10 mouse cellular contexts compared by ENCODE assay signal in the genomic region with DNA sequence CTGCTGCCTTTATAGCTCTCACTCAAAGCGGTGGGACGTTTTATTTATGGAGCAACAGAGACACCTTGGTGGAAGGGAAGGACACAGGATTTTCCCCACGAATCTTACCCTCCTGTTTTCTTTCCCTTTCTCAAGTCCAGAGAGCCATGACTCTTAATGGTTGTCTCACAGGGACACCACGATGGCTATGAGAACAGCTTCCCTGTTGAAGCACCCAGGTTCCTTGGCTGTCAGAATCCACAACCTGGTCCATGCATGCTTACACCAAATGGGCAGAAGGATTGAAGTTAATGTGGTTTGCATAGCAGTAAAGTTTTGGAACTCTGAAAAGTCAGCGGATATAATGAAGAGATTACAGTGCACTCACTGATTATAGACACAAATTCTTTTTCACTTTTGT. TPM values are rescaled to one million over a fixed set of nuclear protein-coding genes. Genes with fewer than 3 reads are reported as not detected.
DNase-seq lines count a peak whose midpoint lies in the region; ATAC-seq and TF ChIP-seq lines count a peak whose summit lies in the region.
"Had no signal": no experiment of that assay in that cellular context is flagged by ENCODE, and none has a peak within 500 bp of the region (broad histone marks: within the 10 kb centered on the region; RNA-seq: fewer than 3 reads in every experiment).

No protein-coding gene starts in this region.

- H3K36me3 ChIP-seq in kidney, postnatal 0 days (ENCODE audit: insufficient read depth, low read length): no peaks in the 10 kb centered on the region
- no peaks in the 10 kb centered on the region for H3K36me3 ChIP-seq in forebrain, embryonic 11.5 days (ENCODE audit: control insufficient read depth, insufficient read depth, low read length)
- no peaks in the 10 kb centered on the region for H3K36me3 ChIP-seq in intestine, embryonic 15.5 days
- no peaks in the 10 kb centered on the region for H3K36me3 ChIP-seq in neural tube, embryonic 13.5 days
- H3K36me3 ChIP-seq: G1E had no signal

- H3K27ac ChIP-seq in kidney, postnatal 0 days: no peak overlapping the region
- H3K27ac ChIP-seq in forebrain, embryonic 11.5 days (ENCODE audit: low read depth, low read length): no peak overlapping the region
- H3K27ac ChIP-seq in intestine, embryonic 15.5 days: no peak overlapping the region
- no peak overlapping the region for H3K27ac ChIP-seq in neural tube, embryonic 13.5 days (replicated peaks)

- H3K4me1 ChIP-seq in kidney, postnatal 0 days (replicated peaks; ENCODE audit: insufficient read depth, low read length): peaks cover 6% of the 10 kb centered on the region; the same call in 1 of the 2 replicates
- H3K4me1 ChIP-seq in forebrain, embryonic 11.5 days (replicated peaks; ENCODE audit: control insufficient read depth, insufficient read depth, low read length): peaks cover 7% of the 10 kb centered on the region
- H3K4me1 ChIP-seq in intestine, embryonic 15.5 days (replicated peaks): peaks cover 9% of the 10 kb centered on the region
- H3K4me1 ChIP-seq in neural tube, embryonic 13.5 days (replicated peaks): peaks cover 14% of the 10 kb centered on the region

- H3K9ac ChIP-seq in kidney, postnatal 0 days (ENCODE audit: low read depth, low read length): no peak overlapping the region
- H3K9ac ChIP-seq in forebrain, embryonic 11.5 days (ENCODE audit: low read length): no peak overlapping the region
- H3K9ac ChIP-seq in intestine, embryonic 15.5 days: no peak overlapping the region
- H3K9ac ChIP-seq in neural tube, embryonic 13.5 days: no peak overlapping the region

- no peak for ATAC-seq in kidney, postnatal 0 days (replicated peaks; ENCODE audit: low FRiP score, low read depth)
- ATAC-seq in forebrain, embryonic 11.5 days (replicated peaks; ENCODE audit: low FRiP score): no peak
- no peak for ATAC-seq in intestine, embryonic 15.5 days
- no peak for ATAC-seq in neural tube, embryonic 13.5 days (ENCODE audit: low read depth)

- H3K4me3 ChIP-seq in kidney, postnatal 0 days (replicated peaks; ENCODE audit: low read depth, low read length): peak overlapping the region; percentile 39; the same call in 1 of the 2 replicates
- H3K4me3 ChIP-seq in forebrain, embryonic 11.5 days (ENCODE audit: low read depth, low read length): peak overlapping the region; percentile 46
- peak overlapping the region; percentile 46 for H3K4me3 ChIP-seq in intestine, embryonic 15.5 days (replicated peaks)
- H3K4me3 ChIP-seq in neural tube, embryonic 13.5 days: peak overlapping the region; percentile 47

- DNase-seq in kidney, postnatal 0 days (ENCODE audit: low spot score): no peak
- no peak for DNase-seq in kidney, postnatal 14 days
- no peak for DNase-seq in forebrain, embryonic 11.5 days (ENCODE audit: low spot score)
- no peak for DNase-seq in layer of hippocampus, adult 8-10 months (ENCODE audit: low spot score in 2 of 2)
- DNase-seq in cerebellum, postnatal 4 days (ENCODE audit: low spot score in 2 of 2): no peak
- DNase-seq in Muller cell, postnatal 12 days (ENCODE audit: inconsistent ontology term): no peak
- DNase-seq: kidney, adult 11 months had no signal

- no peaks in the 10 kb centered on the region for H3K9me3 ChIP-seq in kidney, postnatal 0 days (replicated peaks; ENCODE audit: low read length)
- H3K9me3 ChIP-seq in forebrain, embryonic 11.5 days (ENCODE audit: control insufficient read depth, low read length): no peaks in the 10 kb centered on the region
- H3K9me3 ChIP-seq in intestine, embryonic 15.5 days: no peaks in the 10 kb centered on the region
- no peaks in the 10 kb centered on the region for H3K9me3 ChIP-seq in neural tube, embryonic 13.5 days
- H3K9me3 ChIP-seq: G1E had no signal

- 14% methylated on average over 5 of the region's 5 CpGs for WGBS in kidney, postnatal 0 days
- 12% methylated on average over 5 of the region's 5 CpGs for WGBS in forebrain, embryonic 11.5 days
- 13% methylated on average over 5 of the region's 5 CpGs for WGBS in intestine, embryonic 15.5 days
- 20% methylated on average over 5 of the region's 5 CpGs for WGBS in neural tube, embryonic 13.5 days

- peaks cover 46% of the 10 kb centered on the region for H3K27me3 ChIP-seq in kidney, postnatal 0 days (ENCODE audit: insufficient read depth, low read length)
- peaks cover 32% of the 10 kb centered on the region for H3K27me3 ChIP-seq in forebrain, embryonic 11.5 days (ENCODE audit: control insufficient read depth, insufficient read depth, low read length)
- peaks cover 26% of the 10 kb centered on the region for H3K27me3 ChIP-seq in intestine, embryonic 15.5 days (replicated peaks)
- peaks cover 77% of the 10 kb centered on the region for H3K27me3 ChIP-seq in neural tube, embryonic 13.5 days

- no peak for TF ChIP-seq CTCF in kidney, postnatal 0 days (IDR thresholded peaks at IDR 0.05; ENCODE audit: low read depth)

- peak overlapping the region; percentile 88; the same call in 1 of the 2 replicates for H3K4me2 ChIP-seq in kidney, postnatal 0 days (ENCODE audit: low read length)
- H3K4me2 ChIP-seq in forebrain, embryonic 11.5 days (ENCODE audit: low read depth, low read length, severe bottlenecking): peak overlapping the region; percentile 98
- H3K4me2 ChIP-seq in intestine, embryonic 15.5 days (replicated peaks): peak overlapping the region; percentile 93
- H3K4me2 ChIP-seq in neural tube, embryonic 13.5 days: peak overlapping the region; percentile 88

RNA-seq across cellular contexts. Expression of a gene that starts 0.2 kb away (rescaled TPM):
- 5.9 and 6.7 TPM in 2 replicates for polyA plus RNA-seq in kidney, postnatal 0 days (2015; fragmentation: Nextera tagmentation; extraction: Ambion mirVana)
- not detected in 2 replicates for polyA plus RNA-seq in forebrain, embryonic 11.5 days (2014; fragmentation: Nextera tagmentation; extraction: Ambion mirVana)
- 0.16 and 0.24 TPM in 2 replicates for polyA plus RNA-seq in intestine, embryonic 15.5 days (2015; fragmentation: Nextera tagmentation; extraction: Ambion mirVana)
- 0.18 TPM in 1 of 2 replicates, not detected in the other for polyA plus RNA-seq in neural tube, embryonic 13.5 days (2015; fragmentation: Nextera tagmentation; extraction: Ambion mirVana)
- total RNA-seq in layer of hippocampus, adult 8-10 months (2022): 10 to 100 TPM in 3 of 4 experiments, 1 to 10 TPM in 1; 9.8 to 13.1 (median 10.8) TPM
- polyA plus RNA-seq: G1E had no signal
